Mouse (Mus musculus): ENCODE measurements around the gene Cep164. TPM values are rescaled to one million over a fixed set of nuclear protein-coding genes. Genes with fewer than 3 reads are reported as not detected.
"Not testable (repeated sequence)": the region's sequence is repeated elsewhere in the genome, so short reads cannot be mapped to it uniquely, and the experiment has no call there.

Cep164 gene
- polyA plus RNA-seq, 1 experiment from 2014 or later, result 16.3 TPM

DNA sequence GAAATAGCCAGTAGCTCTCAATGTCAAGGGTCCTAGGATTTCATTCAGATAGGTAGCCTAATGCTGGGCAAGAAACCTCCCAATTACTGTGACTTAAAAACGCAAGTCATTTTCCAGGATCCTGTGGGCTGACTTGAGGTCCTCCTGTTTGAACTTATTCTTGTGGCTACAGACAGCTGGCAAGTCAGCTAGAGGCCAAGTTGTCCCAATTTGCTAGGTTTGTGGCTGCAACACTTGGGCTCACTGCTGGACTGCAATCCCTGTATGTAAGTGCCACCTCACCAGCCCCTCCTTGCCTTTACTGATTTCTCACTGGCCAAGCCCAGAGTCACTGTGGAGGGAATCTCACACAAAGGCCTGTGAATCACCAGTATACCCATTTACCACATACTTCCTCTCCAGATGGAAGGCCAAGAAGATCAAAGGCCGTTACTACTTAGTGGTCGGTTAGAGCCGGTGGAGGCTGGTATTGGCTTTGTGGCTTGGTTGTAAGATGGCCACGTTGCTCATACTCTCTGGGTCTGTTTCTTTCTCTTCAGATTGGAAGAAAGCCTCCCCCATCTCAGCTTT lies 18.5 kb upstream of the Cep164 start:
- Histone ChIP-seq H3K4me3 (replicated peaks) (no peak overlapping the region), H3K9ac (no peak overlapping the region), H3K27ac (no peak overlapping the region), H3K9me3 (no peaks in the 10 kb centered on the region), H3K27me3 (no peaks in the 10 kb centered on the region), H3K4me1 (peaks cover 6% of the 10 kb centered on the region; the same call in 1 of the 2 replicates), H3K36me3 (replicated peaks) (no peaks in the 10 kb centered on the region), H3K4me2 (no peak overlapping the region)
- WGBS, result 87% methylated on average over 5 of the region's 5 CpGs
- ATAC-seq (ENCODE audit: low FRiP score), result no peak

GRCm38 (mm10) chr9:45846176-45846575 lies 17.7 kb upstream of the Cep164 start:
- not testable (repeated sequence) for H3K4me3 ChIP-seq (replicated peaks); H3K4me2 ChIP-seq; H3K36me3 ChIP-seq (replicated peaks); H3K27me3 ChIP-seq; H3K9ac ChIP-seq; H3K9me3 ChIP-seq; ATAC-seq (ENCODE audit: low FRiP score); H3K27ac ChIP-seq
- WGBS, result 82% methylated on average over 2 of the region's 2 CpGs
- peaks cover 14% of the 10 kb centered on the region for H3K4me1 ChIP-seq

- Histone ChIP-seq H3K4me1 (peaks cover 20% of the 10 kb centered on the region), H3K4me3 (replicated peaks) (no peak overlapping the region), H3K9me3 (no peaks in the 10 kb centered on the region), H3K9ac (no peak overlapping the region), H3K36me3 (replicated peaks) (no peaks in the 10 kb centered on the region), H3K27me3 (no peaks in the 10 kb centered on the region), H3K4me2 (no peak overlapping the region), H3K27ac (no peak overlapping the region)
- no peak for ATAC-seq (ENCODE audit: low FRiP score)
- WGBS, result 75% methylated on average over 3 of the region's 3 CpGs
Measured at GRCm38 (mm10) chr9:45845541-45845940, 17.1 kb upstream of the Cep164 start.

- H3K4me1 ChIP-seq, result peaks cover 38% of the 10 kb centered on the region
- H3K36me3 ChIP-seq (replicated peaks), result no peaks in the 10 kb centered on the region
- H3K9me3 ChIP-seq, result no peaks in the 10 kb centered on the region
- WGBS, result 90% methylated on average over 1 of the region's 1 CpGs
- ATAC-seq (ENCODE audit: low FRiP score), result no peak
- H3K9ac ChIP-seq, result no peak overlapping the region
- H3K27ac ChIP-seq, result no peak overlapping the region
- H3K4me2 ChIP-seq, result no peak overlapping the region
- no peak overlapping the region for H3K4me3 ChIP-seq (replicated peaks)
- H3K27me3 ChIP-seq, result no peaks in the 10 kb centered on the region
Measured at GRCm38 (mm10) chr9:45843780-45844179, 15.3 kb upstream of the Cep164 start.

GRCm38 (mm10) chr9:45843007-45843406 lies 14.5 kb upstream of the Cep164 start:
- Histone ChIP-seq H3K4me1 (peaks cover 38% of the 10 kb centered on the region), H3K4me3 (replicated peaks) (no peak overlapping the region), H3K27ac (no peak overlapping the region), H3K9me3 (no peaks in the 10 kb centered on the region), H3K9ac (no peak overlapping the region), H3K36me3 (replicated peaks) (no peaks in the 10 kb centered on the region), H3K4me2 (no peak overlapping the region), H3K27me3 (no peaks in the 10 kb centered on the region)
- no peak for ATAC-seq (ENCODE audit: low FRiP score)
- WGBS, result 86% methylated on average over 5 of the region's 5 CpGs

- Histone ChIP-seq H3K9ac (no peak overlapping the region), H3K4me2 (no peak overlapping the region), H3K9me3 (no peaks in the 10 kb centered on the region), H3K4me1 (peaks cover 38% of the 10 kb centered on the region), H3K36me3 (replicated peaks) (no peaks in the 10 kb centered on the region), H3K27me3 (no peaks in the 10 kb centered on the region), H3K27ac (no peak overlapping the region), H3K4me3 (replicated peaks) (no peak overlapping the region)
- no peak for ATAC-seq (ENCODE audit: low FRiP score)
- 88% methylated on average over 6 of the region's 6 CpGs for WGBS
Measured at GRCm38 (mm10) chr9:45841458-45841857, 13.0 kb upstream of the Cep164 start.

DNA sequence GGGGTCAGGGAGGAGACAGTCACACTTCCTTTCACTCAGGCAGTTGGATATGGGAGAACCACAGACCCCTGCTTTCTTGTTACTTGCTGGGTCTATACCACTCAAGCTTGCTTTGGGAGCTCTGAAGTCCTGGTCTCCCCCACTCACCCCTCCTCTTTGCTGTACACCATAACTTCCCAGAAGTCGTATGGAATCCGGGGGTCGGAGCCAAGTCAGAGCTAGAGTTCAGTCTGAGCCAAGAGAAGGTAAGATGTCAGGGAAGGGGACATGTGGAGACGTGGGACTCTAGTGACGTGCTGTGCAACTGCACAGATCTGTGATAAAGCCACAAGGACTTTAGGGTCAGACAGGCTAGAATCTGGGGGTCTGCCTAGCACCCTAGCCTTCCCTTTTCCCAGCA lies 11.8 kb upstream of the Cep164 start:
- H3K9ac ChIP-seq, result peak overlapping the region; percentile 89; the same call in 1 of the 2 replicates
- H3K4me3 ChIP-seq (replicated peaks), result peak overlapping the region; percentile 67
- ATAC-seq (ENCODE audit: low FRiP score), result no peak
- no peaks in the 10 kb centered on the region for H3K9me3 ChIP-seq
- WGBS, result 71% methylated on average over 5 of the region's 5 CpGs
- peaks cover 38% of the 10 kb centered on the region for H3K4me1 ChIP-seq
- peak overlapping the region; percentile 97 for H3K4me2 ChIP-seq
- H3K27me3 ChIP-seq, result no peaks in the 10 kb centered on the region
- no peaks in the 10 kb centered on the region for H3K36me3 ChIP-seq (replicated peaks)
- H3K27ac ChIP-seq, result no peak overlapping the region

- 78% methylated on average over 7 of the region's 7 CpGs for WGBS
Measured at GRCm38 (mm10) chr9:45839982-45840300, 11.4 kb upstream of the Cep164 start.

GRCm38 (mm10) chr9:45839139-45839981 lies 10.9 kb upstream of the Cep164 start:
- Histone ChIP-seq H3K9me3 (no peaks in the 10 kb centered on the region), H3K27ac (peak overlapping the region; percentile 5; the same call in 1 of the 2 replicates), H3K4me2 (peak overlapping the region; percentile 97), H3K4me1 (peaks cover 38% of the 10 kb centered on the region), H3K27me3 (no peaks in the 10 kb centered on the region), H3K4me3 (replicated peaks) (peak overlapping the region; percentile 67), H3K9ac (peak overlapping the region; percentile 89), H3K36me3 (replicated peaks) (no peaks in the 10 kb centered on the region)
- ATAC-seq (ENCODE audit: low FRiP score), result peak; percentile 43; the same call in 1 of the 2 replicates
- 12% methylated on average over 17 of the region's 17 CpGs for WGBS

More at GRCm38 (mm10) chr9:45839982-45840300, 11.4 kb upstream of the Cep164 start:
- H3K9me3 ChIP-seq, result no peaks in the 10 kb centered on the region
- no peaks in the 10 kb centered on the region for H3K36me3 ChIP-seq (replicated peaks)
- H3K27ac ChIP-seq, result no peak overlapping the region
- H3K4me3 ChIP-seq (replicated peaks), result peak overlapping the region; percentile 67
- H3K9ac ChIP-seq, result peak overlapping the region; percentile 89
- no peaks in the 10 kb centered on the region for H3K27me3 ChIP-seq
- peak overlapping the region; percentile 97 for H3K4me2 ChIP-seq
- peaks cover 38% of the 10 kb centered on the region for H3K4me1 ChIP-seq
- no peak for ATAC-seq (ENCODE audit: low FRiP score)

DNA sequence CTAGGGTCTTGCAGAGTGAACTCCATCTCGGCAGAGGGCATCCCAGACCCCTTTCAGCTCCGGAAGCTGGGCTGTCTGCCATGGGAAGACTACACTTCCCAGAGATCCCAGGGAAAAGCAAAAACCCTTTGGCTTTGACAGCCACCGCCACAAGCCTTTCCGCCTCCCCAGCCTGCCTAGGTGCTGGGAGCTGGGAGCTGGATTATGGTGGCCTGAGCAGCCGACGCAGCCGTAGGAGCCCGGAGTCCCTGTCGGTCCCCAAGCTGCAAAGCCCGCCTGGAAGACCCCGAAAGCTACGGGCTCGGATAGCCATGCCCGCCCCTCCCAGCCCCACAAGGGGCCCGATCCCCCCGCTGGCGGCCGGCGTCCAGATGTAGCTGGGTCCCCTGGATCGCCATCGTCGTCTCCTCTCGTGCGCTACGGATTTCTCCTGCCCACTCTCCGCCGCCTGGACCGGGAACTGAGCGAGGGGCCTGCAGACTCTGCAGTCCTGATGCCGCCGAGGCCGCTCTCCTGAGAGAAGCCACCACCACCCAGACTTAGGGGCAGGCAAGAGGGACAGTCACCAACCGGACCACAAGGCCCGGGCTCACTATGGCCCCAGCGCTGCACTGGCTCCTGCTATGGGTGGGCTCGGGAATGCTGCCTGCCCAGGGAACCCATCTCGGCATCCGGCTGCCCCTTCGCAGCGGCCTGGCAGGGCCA lies 10.1 kb upstream of the Cep164 start, which contains the start of gene Bace1:
Gene Bace1 (plus strand): TSS at position 147 of the 705 bp plus-strand sequence.
- Histone ChIP-seq H3K4me3 (replicated peaks) (peak within 1 kb of the TSS; percentile 67), H3K9me3 (no peaks in the 10 kb centered on the region), H3K4me1 (peaks cover 38% of the 10 kb centered on the region), H3K27ac (peak within 1 kb of the TSS; percentile 5; the same call in 1 of the 2 replicates), H3K27me3 (no peaks in the 10 kb centered on the region), H3K9ac (peak within 1 kb of the TSS; percentile 89), H3K4me2 (peak within 1 kb of the TSS; percentile 97), H3K36me3 (replicated peaks) (no peaks in the 10 kb centered on the region)
- WGBS, result under 1% methylated on average over 37 of the region's 40 CpGs
- peak; percentile 92 for ATAC-seq (ENCODE audit: low FRiP score)

DNA sequence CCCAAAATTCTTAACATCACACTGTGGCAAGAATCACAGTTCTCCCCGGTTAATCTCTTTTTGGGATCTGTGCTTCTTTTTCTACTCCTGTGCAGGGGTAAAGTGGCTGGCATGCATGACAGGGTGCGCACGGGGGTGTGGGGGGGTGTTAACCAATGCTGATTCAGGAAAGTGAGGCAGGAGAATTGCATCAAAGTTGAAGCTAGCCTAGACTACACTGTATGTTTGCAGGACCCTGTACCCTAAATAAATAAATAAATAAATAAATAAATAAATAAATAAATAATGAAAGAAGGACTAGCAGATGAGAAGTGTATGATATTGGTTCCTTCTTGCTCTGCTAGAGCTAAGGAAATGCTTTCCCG lies 9.6 kb upstream of the Cep164 start:
- ATAC-seq (ENCODE audit: low FRiP score), result peak; percentile 68
- no peak overlapping the region for H3K9ac ChIP-seq
- peak overlapping the region; percentile 67 for H3K4me3 ChIP-seq (replicated peaks)
- no peaks in the 10 kb centered on the region for H3K27me3 ChIP-seq
- peak overlapping the region; percentile 97 for H3K4me2 ChIP-seq
- 18% methylated on average over 4 of the region's 4 CpGs for WGBS
- H3K36me3 ChIP-seq (replicated peaks), result no peaks in the 10 kb centered on the region
- H3K27ac ChIP-seq, result no peak overlapping the region
- H3K9me3 ChIP-seq, result no peaks in the 10 kb centered on the region
- peaks cover 38% of the 10 kb centered on the region for H3K4me1 ChIP-seq

DNA sequence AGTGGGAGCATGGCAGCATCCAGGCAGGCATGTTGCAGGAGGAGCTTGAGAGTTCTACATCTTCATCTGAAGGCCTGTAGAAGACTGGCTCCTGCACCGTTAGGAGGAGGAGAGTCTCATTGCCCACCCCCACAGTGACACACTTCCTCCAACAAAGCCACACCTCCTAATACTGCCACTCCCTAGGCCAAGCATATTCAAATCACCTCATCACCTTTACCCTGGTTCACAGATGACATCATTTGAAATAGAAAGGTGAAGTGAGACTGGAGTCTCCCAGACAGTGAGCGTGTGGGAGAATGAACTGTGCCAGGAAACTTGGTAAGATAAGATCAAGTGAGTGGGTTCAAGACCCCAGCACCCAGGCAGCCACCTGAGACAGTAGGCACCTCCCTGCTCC lies 5.0 kb upstream of the Cep164 start:
- 89% methylated on average over 2 of the region's 2 CpGs for WGBS
- ATAC-seq (ENCODE audit: low FRiP score), result no peak
- Histone ChIP-seq H3K9me3 (no peaks in the 10 kb centered on the region; the same call in 1 of the 2 replicates), H3K27me3 (no peaks in the 10 kb centered on the region), H3K9ac (no peak overlapping the region), H3K4me2 (no peak overlapping the region), H3K4me1 (no peaks in the 10 kb centered on the region), H3K27ac (no peak overlapping the region), H3K36me3 (replicated peaks) (no peaks in the 10 kb centered on the region), H3K4me3 (replicated peaks) (no peak overlapping the region)
